Mouse (Mus musculus) MEL (cell line): ENCODE data around the gene Adcy7. TPM values are rescaled to one million over a fixed set of nuclear protein-coding genes. Genes with fewer than 3 reads are reported as not detected.

ENCODE experiments used
- DNase-seq: peaks from one replicate; pipeline ENCODE4 v3.0.0; 2011; ENCODE audit warnings: low read depth, low spot score
- H3K27ac ChIP-seq: 2 replicates; pipeline ENCODE4 v1.5.1; 2012; ENCODE audit warnings: low read depth, mild to moderate bottlenecking, control low read depth, low read length, moderate library complexity; ENCODE audit not compliant: control insufficient read depth
- H3K27me3 ChIP-seq, 2 experiments: fragments of 150-350 bp in 1 of 2; sonication (generic) in 1 of 2; 2 replicates each; pipeline ENCODE4 v1.6.1; 2012; ENCODE audit warnings: low read length in 2 of 2, mild to moderate bottlenecking in 2 of 2, improper control_type of control experiment in 1 of 2, moderate library complexity in 1 of 2; ENCODE audit not compliant: insufficient read depth in 2 of 2, control insufficient read depth in 1 of 2
- H3K36me3 ChIP-seq, 2 experiments: 2 replicates each; pipeline ENCODE4 v1.6.1; 2012 to 2014; ENCODE audit warnings: low read length in 2 of 2, improper control_type of control experiment in 1 of 2, inconsistent platforms in 1 of 2, mild to moderate bottlenecking in 1 of 2; ENCODE audit not compliant: insufficient read depth in 2 of 2, control insufficient read depth in 1 of 2
- H3K4me1 ChIP-seq, 2 experiments: fragments of 150-350 bp in 1 of 2; sonication (generic) in 1 of 2; 2 replicates each; pipeline ENCODE4 v1.6.1; 2012; ENCODE audit warnings: low read length in 2 of 2, improper control_type of control experiment in 1 of 2, mild to moderate bottlenecking in 1 of 2; ENCODE audit not compliant: insufficient read depth in 2 of 2, control insufficient read depth in 1 of 2
- H3K4me3 ChIP-seq, 2 experiments: fragments of 150-350 bp in 1 of 2; sonication (generic) in 1 of 2; 2 replicates each; pipeline ENCODE4 v1.5.1; 2012; ENCODE audit warnings: low read depth in 2 of 2, low read length in 2 of 2, mild to moderate bottlenecking in 2 of 2, moderate library complexity in 2 of 2, control low read depth in 1 of 2, improper control_type of control experiment in 1 of 2; ENCODE audit not compliant: control insufficient read depth in 1 of 2, insufficient read depth in 1 of 2
- H3K79me2 ChIP-seq: 2 replicates; pipeline ENCODE4 v1.6.1; 2012; ENCODE audit warnings: mild to moderate bottlenecking, low read length, moderate library complexity; ENCODE audit not compliant: control insufficient read depth, poor library complexity, insufficient read depth
- H3K9ac ChIP-seq: 2 replicates; pipeline ENCODE4 v1.6.1; 2012; ENCODE audit warnings: low read depth, mild to moderate bottlenecking, control low read depth, low read length, moderate library complexity; ENCODE audit not compliant: control insufficient read depth, poor library complexity, severe bottlenecking
- H3K9me3 ChIP-seq: fragments of 150-350 bp; sonication (generic); replicated peaks from 2 replicates; pipeline ENCODE4 v1.6.1; 2012; ENCODE audit warnings: mild to moderate bottlenecking, low read length, improper control_type of control experiment, moderate library complexity; ENCODE audit not compliant: insufficient read depth
- CTCF ChIP-seq, 3 experiments: IDR thresholded peaks in 2 of 3; conservative IDR thresholded peaks in 1 of 3; 2 replicates each; pipeline ENCODE4 v1.5.1; 2011 to 2012; ENCODE audit warnings: low read length in 3 of 3, low read depth in 2 of 3, mild to moderate bottlenecking in 2 of 3, improper control_type of control experiment in 1 of 3, inconsistent platforms in 1 of 3, mixed read lengths in 1 of 3, moderate library complexity in 1 of 3; ENCODE audit not compliant: control insufficient read depth in 1 of 3, insufficient read depth in 1 of 3, poor library complexity in 1 of 3, severe bottlenecking in 1 of 3
- E2F4 ChIP-seq: IDR thresholded peaks from 2 replicates; pipeline ENCODE4 v1.6.1; 2011; ENCODE audit warnings: low read depth, low read length, improper control_type of control experiment, borderline replicate concordance
- JUND ChIP-seq: IDR thresholded peaks from 2 replicates; pipeline ENCODE4 v1.6.1; 2011; ENCODE audit warnings: low read depth, mild to moderate bottlenecking, improper control_type of control experiment, low read length
- MAFK ChIP-seq: IDR thresholded peaks from 2 replicates; pipeline ENCODE4 v1.6.1; 2011; ENCODE audit warnings: low read depth, mild to moderate bottlenecking, low read length, improper control_type of control experiment, borderline replicate concordance
- MXI1 ChIP-seq: IDR thresholded peaks from 2 replicates; pipeline ENCODE4 v1.6.1; 2011; ENCODE audit warnings: mild to moderate bottlenecking, low read depth, low read length, improper control_type of control experiment
- MYC ChIP-seq: IDR thresholded peaks from 2 replicates; pipeline ENCODE4 v1.6.1; 2011; ENCODE audit warnings: low read depth, mild to moderate bottlenecking, low read length, improper control_type of control experiment, moderate library complexity
- NRF1 ChIP-seq: IDR thresholded peaks from 2 replicates; pipeline ENCODE4 v1.6.1; 2014; ENCODE audit warnings: low read depth, mild to moderate bottlenecking, inconsistent platforms, low read length, improper control_type of control experiment, moderate library complexity; ENCODE audit not compliant: poor library complexity, insufficient read depth, severe bottlenecking
- POLR2A ChIP-seq, 2 experiments: IDR thresholded peaks; 2 replicates each; pipeline ENCODE4 v1.6.1; 2011 to 2012; ENCODE audit warnings: low read length in 2 of 2, mild to moderate bottlenecking in 2 of 2, control low read depth in 1 of 2, improper control_type of control experiment in 1 of 2, low read depth in 1 of 2, moderate library complexity in 1 of 2; ENCODE audit not compliant: control insufficient read depth in 1 of 2, insufficient read depth in 1 of 2, poor library complexity in 1 of 2
- RCOR1 ChIP-seq: IDR thresholded peaks from 2 replicates; pipeline ENCODE4 v1.6.1; 2012; ENCODE audit warnings: low read depth, mild to moderate bottlenecking, inconsistent platforms, low read length, improper control_type of control experiment
- SIN3A ChIP-seq: IDR thresholded peaks from 2 replicates; pipeline ENCODE4 v1.6.1; 2012; ENCODE audit warnings: low read length, improper control_type of control experiment, inconsistent platforms
- TBP ChIP-seq: IDR thresholded peaks from 2 replicates; pipeline ENCODE4 v1.8.0; 2011; ENCODE audit warnings: low read depth, low read length, improper control_type of control experiment
- USF2 ChIP-seq, 2 experiments: IDR thresholded peaks; 2 replicates each; pipeline ENCODE4 v1.6.1; 2011 to 2012; ENCODE audit warnings: improper control_type of control experiment in 2 of 2, low read length in 2 of 2, borderline replicate concordance in 1 of 2, inconsistent platforms in 1 of 2, low read depth in 1 of 2, mild to moderate bottlenecking in 1 of 2; ENCODE audit not compliant: insufficient read depth in 1 of 2
- polyA plus RNA-seq, 2 experiments: library from polyadenylated mRNA; stranded (reverse) in 1 of 2; unstranded in 1 of 2; fragments of >175 nt in 1 of 2; fragments of >200 nt in 1 of 2; gene quantifications; 2 replicates each; pipeline versions ENCODE4 v1.2.1 to v1.2.4; 2012; ENCODE audit warnings: low replicate concordance in 2 of 2, low read depth in 1 of 2; ENCODE audit not compliant: insufficient read length in 2 of 2, insufficient read depth in 1 of 2, missing spikeins in 1 of 2
- total RNA-seq: library from RNA; depleted of rRNA; stranded (reverse); fragments of 300-350 nt; gene quantifications from 2 replicates; pipeline ENCODE4 v1.2.3, GENCODE M21; 2012

Adcy7 gene
- total and polyA plus RNA-seq, 3 experiments = 62.9 to 83.7 TPM; not detected in 1

DNA sequence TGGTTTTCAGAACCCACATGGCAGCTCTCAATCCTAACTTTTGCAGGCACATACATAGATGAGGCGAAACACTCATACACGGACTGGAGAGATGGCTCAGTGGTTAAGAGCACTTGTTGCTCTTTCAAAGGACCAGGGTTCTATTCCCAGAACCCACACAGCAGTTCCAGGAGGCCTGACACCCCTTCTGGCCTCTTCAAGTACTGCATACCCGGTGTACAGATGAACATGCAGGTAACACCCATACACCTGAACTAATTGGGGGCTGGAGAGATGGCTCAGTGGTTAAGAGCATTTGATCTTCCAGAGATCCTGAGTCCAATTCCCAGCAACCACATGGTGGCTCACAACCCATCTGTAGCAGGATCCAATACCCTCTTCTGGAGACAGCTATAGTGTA is 2.1 kb upstream of the Adcy7 start:
- H3K4me3 ChIP-seq = no peak overlapping the region
- H3K9ac ChIP-seq = no peak overlapping the region
- H3K9me3 ChIP-seq = no peaks in the 10 kb centered on the region
- H3K27me3 ChIP-seq = no peaks in the 10 kb centered on the region
- peaks cover 5 to 19% of the 10 kb centered on the region in 2 experiments for H3K4me1 ChIP-seq
- H3K27ac ChIP-seq = no peak overlapping the region
- peak; percentile 37 for DNase-seq
- peaks cover 0 to 12% of the 10 kb centered on the region in 2 experiments; a peak in 2 of 4 replicates for H3K36me3 ChIP-seq
- H3K79me2 ChIP-seq = peaks cover 22% of the 10 kb centered on the region
- TF ChIP-seq CTCF (IDR thresholded peaks at IDR 0.05 in 2 of 3, conservative IDR thresholded peaks at IDR 0.05 in 1 of 3; ENCODE audit: control insufficient read depth in 1 of 3, insufficient read depth in 1 of 3, low read depth in 2 of 3, low read length in 3 of 3, poor library complexity in 1 of 3, severe bottlenecking in 1 of 3) (peak in 1 of 3 experiments; percentile 13; a peak in 2 of 6 replicates), USF2 (IDR thresholded peaks at IDR 0.05; ENCODE audit: borderline replicate concordance in 1 of 2, insufficient read depth in 1 of 2, low read depth in 1 of 2, low read length in 2 of 2) (no peak)

DNA sequence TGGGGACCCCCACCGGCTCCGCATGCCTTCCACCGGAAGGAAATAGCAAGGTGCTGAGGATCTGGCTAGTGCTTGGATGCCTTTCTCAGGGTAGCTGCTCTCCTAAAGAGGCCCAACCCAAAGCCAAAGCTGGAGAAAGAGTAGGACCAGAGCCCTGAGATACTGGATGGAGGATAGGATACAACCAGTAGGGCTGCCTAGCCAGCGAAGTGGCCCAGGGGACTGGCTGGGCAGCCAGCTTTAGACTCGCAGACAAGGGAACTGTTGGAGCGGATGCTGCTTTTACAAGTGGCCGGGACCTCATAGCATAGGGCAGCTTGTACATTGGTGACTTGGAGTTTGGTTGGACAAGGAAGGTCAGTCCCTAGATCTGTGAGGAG is 838 bp downstream of the Adcy7 start:
- H3K27ac ChIP-seq = peak overlapping the region; percentile 21; the same call in 1 of the 2 replicates
- H3K36me3 ChIP-seq = peaks cover 0 to 22% of the 10 kb centered on the region in 2 experiments; a peak in 2 of 4 replicates
- no peaks in the 10 kb centered on the region for H3K9me3 ChIP-seq
- TF ChIP-seq MAFK = no peak
- TF ChIP-seq E2F4 = no peak
- no peak for TF ChIP-seq JUND
- TF ChIP-seq SIN3A = no peak
- H3K4me3 ChIP-seq = peak overlapping the region; percentile 67 to 86
- peak; percentile 54 for DNase-seq
- peaks cover 6 to 36% of the 10 kb centered on the region in 2 experiments for H3K4me1 ChIP-seq
- H3K79me2 ChIP-seq = peaks cover 35% of the 10 kb centered on the region
- no peaks in the 10 kb centered on the region for H3K27me3 ChIP-seq
- peak overlapping the region; percentile 81 for H3K9ac ChIP-seq

DNA sequence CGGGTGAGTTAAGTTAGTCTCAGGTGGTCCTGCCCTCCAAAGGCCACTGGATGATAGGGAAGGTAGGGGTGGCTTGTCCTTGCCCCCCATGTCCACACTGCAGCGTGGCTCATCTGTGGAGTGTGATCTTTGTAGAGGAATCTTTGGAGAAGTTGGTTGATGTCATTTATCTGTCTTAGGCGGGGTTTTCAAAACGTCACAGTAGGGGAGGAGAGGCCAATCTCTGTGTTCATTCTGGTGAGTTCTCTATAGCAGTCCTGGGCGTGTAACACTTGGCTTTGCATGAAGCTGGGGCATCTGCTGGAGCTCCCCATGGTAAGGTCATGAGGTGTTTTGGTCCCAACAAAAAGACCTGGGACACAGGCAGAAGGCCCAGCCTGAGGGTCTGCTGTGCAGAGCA is 1.9 kb downstream of the Adcy7 start:
- H3K36me3 ChIP-seq = peaks cover 0 to 32% of the 10 kb centered on the region in 2 experiments; a peak in 2 of 4 replicates
- TF ChIP-seq SIN3A (peak; percentile 47; the same call in 1 of the 2 replicates), MXI1 (peak; percentile 41), MYC (0 out of 2 replicates have a peak, but pooled peaks have one; percentile 15), RCOR1 (no peak), TBP (peak; percentile 57; the same call in 1 of the 2 replicates), POLR2A (IDR thresholded peaks at IDR 0.05; ENCODE audit: control insufficient read depth in 1 of 2, insufficient read depth in 1 of 2, low read depth in 1 of 2, low read length in 2 of 2, poor library complexity in 1 of 2) (peak; percentile 44 to 46; a peak in 2 of 4 replicates), NRF1 (no peak)
- H3K27me3 ChIP-seq = no peaks in the 10 kb centered on the region
- peak overlapping the region; percentile 81 for H3K9ac ChIP-seq
- peak overlapping the region; percentile 30 for H3K27ac ChIP-seq
- peaks cover 39% of the 10 kb centered on the region for H3K79me2 ChIP-seq
- H3K4me3 ChIP-seq = peak overlapping the region; percentile 29 to 67; a peak in 2 of 4 replicates
- H3K9me3 ChIP-seq = no peaks in the 10 kb centered on the region
- H3K4me1 ChIP-seq = peaks cover 8 to 46% of the 10 kb centered on the region in 2 experiments
- DNase-seq = peak; percentile 82
